Mouse (Mus musculus) midbrain, embryonic 16.5 days (tissue): ENCODE results near the gene Prn. TPM values are rescaled to one million over a fixed set of nuclear protein-coding genes. Genes with fewer than 3 reads are reported as not detected.
A peak's percentile ranks its signal among the peaks of the same experiment; 100 is the strongest.

ENCODE experiments used
- ATAC-seq: fragments of 200-750 bp; cut with Nextera tagmentation; 2 replicates; pipeline ENCODE4 v1.8.0; 2017; ENCODE audit warnings: moderate TSS enrichment
- H3K27ac ChIP-seq: fragments of 300-500 bp; sonication (generic); 2 replicates; pipeline ENCODE4 v1.5.1; 2014; ENCODE audit warnings: mild to moderate bottlenecking, low read length, mixed read lengths
- H3K27me3 ChIP-seq: fragments of 300-500 bp; sonication (generic); 2 replicates; pipeline ENCODE4 v1.6.1; 2014; ENCODE audit warnings: low read depth, low read length, mixed read lengths; ENCODE audit not compliant: control insufficient read depth, insufficient read depth
- H3K36me3 ChIP-seq: fragments of 300-500 bp; sonication (generic); 2 replicates; pipeline ENCODE4 v1.6.1; 2014; ENCODE audit warnings: mild to moderate bottlenecking, low read length, moderate library complexity, mixed read lengths; ENCODE audit not compliant: control insufficient read depth, insufficient read depth
- H3K4me1 ChIP-seq: fragments of 300-500 bp; sonication (generic); 2 replicates; pipeline ENCODE4 v1.6.1; 2014; ENCODE audit warnings: mild to moderate bottlenecking, low read length, mixed read lengths; ENCODE audit not compliant: control insufficient read depth, insufficient read depth
- H3K4me2 ChIP-seq: fragments of 300-500 bp; sonication (generic); 2 replicates; pipeline ENCODE4 v1.6.1; 2014; ENCODE audit warnings: mild to moderate bottlenecking, low read length, mixed read lengths
- H3K4me3 ChIP-seq: fragments of 300-500 bp; sonication (generic); 2 replicates; pipeline ENCODE4 v1.5.1; 2014; ENCODE audit warnings: low read depth, mild to moderate bottlenecking, low read length, moderate library complexity, mixed read lengths
- H3K9ac ChIP-seq: fragments of 300-500 bp; sonication (generic); 2 replicates; pipeline ENCODE4 v1.6.1; 2014; ENCODE audit warnings: low read depth, low read length, mixed read lengths
- H3K9me3 ChIP-seq: fragments of 300-500 bp; sonication (generic); replicated peaks from 2 replicates; pipeline ENCODE4 v1.6.1; 2014; ENCODE audit warnings: mild to moderate bottlenecking, low read length, mixed read lengths; ENCODE audit not compliant: control insufficient read depth, poor library complexity, severe bottlenecking
- WGBS: fragments of 180-500 bp; shearing (Covaris S2); extraction: QIAGEN DNeasy Blood & Tissue Kit; methylation state at CpG from one replicate; pipeline ENCODE4 v1.1.7; 2014; 5-methylcytosine and 5-hydroxymethylcytosine counted together
- polyA plus RNA-seq: library from polyadenylated mRNA; unstranded; fragments of >200 nt; fragmentation: Nextera tagmentation; extraction: Ambion mirVana; gene quantifications from 2 replicates; pipeline ENCODE4 v1.2.1, GENCODE M21; 2015

Prn gene
- polyA plus RNA-seq, 1 experiment from 2014 or later: not detected

DNA sequence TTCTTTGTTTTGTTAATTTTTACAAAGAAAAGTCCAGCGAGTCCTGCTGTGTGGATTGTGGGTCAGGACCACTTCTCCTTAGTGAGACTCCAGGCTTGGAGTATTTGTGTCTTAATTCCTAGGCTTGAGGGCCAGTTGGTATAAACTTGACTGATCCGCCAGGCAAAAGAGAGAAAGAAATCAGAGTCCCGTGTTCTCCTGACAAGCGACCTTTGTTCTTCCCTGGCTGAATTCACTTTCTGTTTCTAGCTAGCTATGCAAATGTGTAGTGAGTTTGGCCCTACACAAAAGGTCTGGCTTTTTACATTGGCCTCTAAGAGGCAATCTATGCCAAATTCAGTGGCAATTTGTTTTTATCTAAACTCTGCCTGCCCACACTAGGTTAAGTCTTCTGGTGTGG, 28.0 kb upstream of the Prn start:
- Histone ChIP-seq H3K9me3 (no peaks in the 10 kb centered on the region), H3K36me3 (no peaks in the 10 kb centered on the region), H3K4me1 (peaks cover 7% of the 10 kb centered on the region), H3K9ac (no peak overlapping the region), H3K4me3 (no peak overlapping the region), H3K27ac (no peak overlapping the region), H3K27me3 (no peaks in the 10 kb centered on the region), H3K4me2 (no peak overlapping the region)
- no peak for ATAC-seq
- 50% methylated on average over 4 of the region's 4 CpGs for WGBS

DNA sequence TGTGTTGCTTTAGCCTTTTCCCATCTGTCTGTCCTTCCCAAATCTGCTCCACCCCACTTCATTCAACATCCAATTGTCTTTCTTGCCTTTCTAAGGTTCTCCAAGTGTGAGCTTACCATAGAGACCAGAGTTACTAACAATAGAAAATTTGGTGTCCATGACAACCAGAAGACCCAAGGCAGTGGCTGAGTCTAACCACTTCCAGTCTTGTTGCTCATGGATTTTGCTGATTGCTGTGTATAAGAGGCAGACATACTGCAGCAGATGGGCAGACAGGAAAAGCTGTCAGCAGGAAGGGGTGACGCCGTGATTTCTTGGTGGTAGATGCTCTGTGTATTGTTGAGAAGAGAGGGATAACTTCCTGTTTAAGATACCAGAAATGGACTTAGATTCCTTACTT, 26.6 kb upstream of the Prn start:
- no peak overlapping the region for H3K9ac ChIP-seq
- H3K36me3 ChIP-seq: no peaks in the 10 kb centered on the region
- H3K4me1 ChIP-seq: peaks cover 7% of the 10 kb centered on the region
- H3K4me2 ChIP-seq: no peak overlapping the region
- 58% methylated on average over 2 of the region's 2 CpGs for WGBS
- H3K27me3 ChIP-seq: no peaks in the 10 kb centered on the region
- peak; percentile 60 for ATAC-seq
- H3K4me3 ChIP-seq: no peak overlapping the region
- no peaks in the 10 kb centered on the region for H3K9me3 ChIP-seq
- H3K27ac ChIP-seq: no peak overlapping the region

DNA sequence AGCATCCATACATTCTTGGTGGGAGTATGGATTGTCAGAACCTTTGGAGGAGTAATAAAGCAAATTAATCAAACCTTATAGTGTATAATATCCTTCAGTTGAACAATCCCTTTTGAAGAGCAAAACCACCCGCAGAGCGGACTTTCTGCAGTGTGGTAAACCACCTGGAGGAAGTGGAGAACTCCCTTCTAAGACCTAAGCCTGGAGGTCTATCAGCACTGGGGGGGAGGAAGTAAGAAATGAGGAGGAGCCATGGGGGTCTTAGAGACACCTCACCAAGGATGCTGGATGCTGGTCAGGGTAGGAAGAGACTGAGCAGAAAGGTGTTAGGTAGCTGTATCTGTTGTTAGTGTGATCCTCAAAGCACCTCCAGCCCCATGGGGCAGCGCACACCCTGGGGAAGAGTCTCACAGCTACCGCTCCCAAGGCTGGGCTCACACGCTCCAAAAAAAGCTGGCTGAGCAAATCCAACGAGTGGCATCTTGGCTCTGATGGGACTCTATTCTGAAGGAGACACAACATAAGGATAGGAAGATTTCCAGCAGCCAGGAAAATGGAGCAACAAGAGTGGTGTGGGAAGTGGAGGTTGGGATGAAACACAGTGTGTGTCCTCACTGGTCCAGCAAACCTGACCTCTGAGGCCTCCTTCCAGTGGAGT, 23.1 kb upstream of the Prn start:
- WGBS: 93% methylated on average over 6 of the region's 6 CpGs
- no peaks in the 10 kb centered on the region for H3K36me3 ChIP-seq
- H3K27me3 ChIP-seq: no peaks in the 10 kb centered on the region
- ATAC-seq: no peak
- no peak overlapping the region for H3K4me3 ChIP-seq
- H3K27ac ChIP-seq: no peak overlapping the region
- no peaks in the 10 kb centered on the region for H3K9me3 ChIP-seq
- peaks cover 7% of the 10 kb centered on the region for H3K4me1 ChIP-seq
- no peak overlapping the region for H3K9ac ChIP-seq
- H3K4me2 ChIP-seq: no peak overlapping the region

- Histone ChIP-seq H3K27ac (no peak overlapping the region), H3K36me3 (no peaks in the 10 kb centered on the region), H3K4me2 (no peak overlapping the region), H3K4me3 (no peak overlapping the region), H3K4me1 (peaks cover 12% of the 10 kb centered on the region), H3K9me3 (no peaks in the 10 kb centered on the region), H3K27me3 (no peaks in the 10 kb centered on the region), H3K9ac (no peak overlapping the region)
- 80% methylated on average over 7 of the region's 7 CpGs for WGBS
- no peak for ATAC-seq
Observed at GRCm38 (mm10) chr2:131888233-131888632, 21.5 kb upstream of the Prn start.

DNA sequence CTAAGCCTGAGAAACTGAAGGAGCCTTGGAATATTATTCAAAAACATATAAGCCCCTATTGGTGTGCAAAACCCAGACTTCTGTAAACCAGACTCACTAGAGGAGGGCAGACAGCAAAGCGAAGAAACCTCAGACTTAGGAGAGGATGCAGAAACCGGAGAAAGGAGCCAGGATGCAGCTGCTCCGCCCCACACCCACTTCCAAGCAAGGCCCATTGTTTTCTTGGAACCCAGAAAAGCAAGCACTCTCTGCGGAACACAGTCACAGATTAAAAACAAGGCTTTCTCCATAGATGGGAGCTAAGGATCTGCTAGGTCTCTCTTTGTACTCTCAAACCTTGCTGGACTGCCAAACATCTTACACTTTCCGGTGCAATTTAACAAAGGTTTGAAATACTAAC, 17.2 kb upstream of the Prn start:
- no peaks in the 10 kb centered on the region for H3K36me3 ChIP-seq
- no peaks in the 10 kb centered on the region for H3K27me3 ChIP-seq
- H3K4me3 ChIP-seq: no peak overlapping the region
- H3K9me3 ChIP-seq: no peaks in the 10 kb centered on the region
- peaks cover 8% of the 10 kb centered on the region for H3K4me1 ChIP-seq
- WGBS: 28% methylated on average over 5 of the region's 5 CpGs
- ATAC-seq: no peak
- H3K27ac ChIP-seq: no peak overlapping the region
- no peak overlapping the region for H3K4me2 ChIP-seq
- no peak overlapping the region for H3K9ac ChIP-seq

DNA sequence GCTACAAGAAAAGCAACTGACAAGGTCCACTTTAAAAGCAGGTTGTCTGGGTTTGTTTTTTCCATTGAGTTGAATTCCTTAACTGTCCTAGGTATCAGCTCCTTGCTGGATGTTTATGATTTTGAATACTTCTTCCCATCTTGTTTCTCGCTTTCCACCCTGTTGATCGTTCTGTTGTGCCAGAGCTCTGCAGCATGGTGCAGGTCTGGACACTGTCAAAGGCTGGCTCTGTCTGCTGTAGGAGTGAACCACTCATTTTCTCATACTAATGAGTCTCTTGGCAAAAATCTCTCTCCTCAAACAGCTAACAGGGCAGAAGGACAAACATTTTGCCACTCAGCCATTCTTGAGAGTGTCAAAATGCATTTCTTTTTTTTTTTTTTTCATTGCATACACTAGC, 14.7 kb upstream of the Prn start:
- Histone ChIP-seq H3K9ac (no peak overlapping the region), H3K4me2 (no peak overlapping the region), H3K27ac (no peak overlapping the region), H3K27me3 (no peaks in the 10 kb centered on the region), H3K4me1 (peaks cover 8% of the 10 kb centered on the region), H3K4me3 (no peak overlapping the region), H3K36me3 (no peaks in the 10 kb centered on the region), H3K9me3 (no peaks in the 10 kb centered on the region)
- WGBS: 89% methylated on average over 2 of the region's 2 CpGs
- no peak for ATAC-seq

GRCm38 (mm10) chr2:131896011-131896410, 13.7 kb upstream of the Prn start:
- Histone ChIP-seq H3K27ac (no peak overlapping the region), H3K4me1 (peaks cover 8% of the 10 kb centered on the region), H3K27me3 (no peaks in the 10 kb centered on the region), H3K9ac (no peak overlapping the region), H3K36me3 (no peaks in the 10 kb centered on the region), H3K4me2 (no peak overlapping the region), H3K9me3 (no peaks in the 10 kb centered on the region), H3K4me3 (no peak overlapping the region)
- no peak for ATAC-seq
- WGBS: 91% methylated on average over 4 of the region's 4 CpGs

DNA sequence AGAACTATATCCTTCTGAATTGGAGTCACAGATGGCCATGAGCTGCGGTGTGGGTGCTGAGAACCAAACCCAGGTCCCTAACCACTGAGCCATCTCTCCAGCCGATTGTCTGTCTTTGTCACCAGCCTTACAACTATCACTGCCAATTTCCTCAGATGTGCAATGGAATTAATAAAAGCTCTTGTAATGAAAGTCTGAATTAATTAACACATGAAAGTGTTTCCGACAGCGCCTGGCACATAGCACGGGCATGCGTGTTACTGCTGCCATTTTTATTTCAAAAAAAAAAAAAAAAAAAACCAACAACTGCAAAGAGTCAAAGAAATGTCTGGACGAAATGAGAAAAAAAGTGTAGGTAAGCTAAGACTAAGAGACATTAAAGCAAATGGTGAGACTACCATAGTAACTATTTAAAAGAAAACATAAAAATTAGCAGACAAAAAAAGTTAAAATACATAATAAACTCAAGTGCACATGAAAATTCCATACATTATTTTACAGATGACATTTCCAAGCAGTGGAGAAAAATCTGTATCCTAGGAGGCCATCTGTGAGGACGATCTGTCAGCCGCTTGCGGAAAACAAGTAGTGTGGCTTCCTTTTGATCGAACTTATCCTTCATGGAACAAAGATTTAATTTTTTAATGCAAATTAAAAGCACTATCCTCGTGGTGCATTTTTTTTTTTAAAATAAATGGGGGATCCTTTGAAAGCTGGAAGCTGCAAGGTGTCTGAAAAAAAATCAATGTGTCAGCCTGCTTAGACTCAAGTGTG, 12.2 kb upstream of the Prn start:
- WGBS: 85% methylated on average over 12 of the region's 12 CpGs
- Histone ChIP-seq H3K36me3 (no peaks in the 10 kb centered on the region), H3K27me3 (no peaks in the 10 kb centered on the region), H3K9me3 (no peaks in the 10 kb centered on the region), H3K4me1 (peaks cover 3% of the 10 kb centered on the region; the same call in 1 of the 2 replicates), H3K27ac (no peak overlapping the region), H3K4me3 (no peak overlapping the region), H3K9ac (no peak overlapping the region), H3K4me2 (no peak overlapping the region)
- ATAC-seq: no peak

GRCm38 (mm10) chr2:131902423-131902822, 7.3 kb upstream of the Prn start:
- WGBS: 48% methylated on average over 1 of the region's 3 CpGs

More at GRCm38 (mm10) chr2:131902423-131902822, 7.3 kb upstream of the Prn start:
- H3K9me3 ChIP-seq: no peaks in the 10 kb centered on the region
- H3K27ac ChIP-seq: no peak overlapping the region
- no peak overlapping the region for H3K4me2 ChIP-seq
- no peaks in the 10 kb centered on the region for H3K4me1 ChIP-seq
- no peak for ATAC-seq
- H3K9ac ChIP-seq: no peak overlapping the region
- H3K4me3 ChIP-seq: no peak overlapping the region
- H3K27me3 ChIP-seq: no peaks in the 10 kb centered on the region
- no peaks in the 10 kb centered on the region for H3K36me3 ChIP-seq
